Mouse (Mus musculus): ENCODE data around the gene RPS10-NUDT3.

Gene RPS10-NUDT3

GRCm38 (mm10) chr17:27573772-27574320, 61.2 kb downstream of the RPS10-NUDT3 start:
- no peak for DNase-seq

- DNase-seq: no peak
Measured at GRCm38 (mm10) chr17:27571315-27571714, 63.7 kb downstream of the RPS10-NUDT3 start.

- peak in 1 of 2 experiments; percentile 61 for DNase-seq
Measured at GRCm38 (mm10) chr17:27568228-27568627, 66.8 kb downstream of the RPS10-NUDT3 start.

- DNase-seq: no peak
Measured at GRCm38 (mm10) chr17:27565942-27566267, 69.1 kb downstream of the RPS10-NUDT3 start.

GRCm38 (mm10) chr17:27565163-27565941, 69.7 kb downstream of the RPS10-NUDT3 start, which contains the start of gene AI413582:
TSS of gene AI413582 (minus strand) at chr17:27565756.
- DNase-seq: peak; percentile 99 to 100

GRCm38 (mm10) chr17:27564391-27565162, 70.4 kb downstream of the RPS10-NUDT3 start:
- peak; percentile 60 to 61 for DNase-seq

- peak in 1 of 2 experiments; percentile 69 for DNase-seq
Measured at GRCm38 (mm10) chr17:27563771-27564244, 71.2 kb downstream of the RPS10-NUDT3 start.

- DNase-seq: peak in 1 of 2 experiments; percentile 58
Measured at GRCm38 (mm10) chr17:27561809-27562526, 73.1 kb downstream of the RPS10-NUDT3 start.

- no peak for DNase-seq
Measured at GRCm38 (mm10) chr17:27560926-27561480, 74.0 kb downstream of the RPS10-NUDT3 start.

GRCm38 (mm10) chr17:27559596-27559995, 75.4 kb downstream of the RPS10-NUDT3 start:
- no peak for DNase-seq

GRCm38 (mm10) chr17:27558845-27559244, 76.2 kb downstream of the RPS10-NUDT3 start:
- peak in 1 of 2 experiments; percentile 33 for DNase-seq

GRCm38 (mm10) chr17:27557927-27558661, 76.9 kb downstream of the RPS10-NUDT3 start:
- peak; percentile 74 to 76 for DNase-seq

GRCm38 (mm10) chr17:27557181-27557926, 77.7 kb downstream of the RPS10-NUDT3 start:
- peak in 1 of 2 experiments; percentile 73 for DNase-seq

GRCm38 (mm10) chr17:27556315-27557011, 78.6 kb downstream of the RPS10-NUDT3 start, which contains the start of gene Hmga1:
TSS of gene Hmga1 (plus strand) at chr17:27556497.
- DNase-seq: peak; percentile 90 to 95

- peak in 1 of 2 experiments; percentile 60 for DNase-seq
Measured at GRCm38 (mm10) chr17:27555512-27556172, 79.4 kb downstream of the RPS10-NUDT3 start.

GRCm38 (mm10) chr17:27555075-27555511, 79.9 kb downstream of the RPS10-NUDT3 start:
- no peak for DNase-seq

- no peak for DNase-seq
Measured at GRCm38 (mm10) chr17:27554062-27554960, 80.7 kb downstream of the RPS10-NUDT3 start.
